Mouse (Mus musculus) heart, postnatal 0 days (tissue): ENCODE results near the gene Dad1.
A peak's percentile ranks its signal among the peaks of the same experiment; 100 is the strongest.

ENCODE experiments used
- CTCF ChIP-seq: IDR thresholded peaks from 2 replicates; pipeline ENCODE4 v1.5.1; 2016; ENCODE audit warnings: antibody characterized with exemption, control low read depth, low read depth
- EP300 ChIP-seq: IDR thresholded peaks from 2 replicates; pipeline ENCODE4 v1.6.1; 2016; ENCODE audit warnings: antibody characterized with exemption, low read depth

GRCm38 (mm10) chr14:54239002-54239736 lies 14.7 kb downstream of the Dad1 start:
- peak; percentile 98 for TF ChIP-seq CTCF
- no peak for TF ChIP-seq EP300
